Mouse (Mus musculus): ENCODE data around the gene Tcf20. TPM values are rescaled to one million over a fixed set of nuclear protein-coding genes. Genes with fewer than 3 reads are reported as not detected.

Gene Tcf20
- polyA plus RNA-seq, 1 experiment from 2014 or later = 25.1 TPM

DNA sequence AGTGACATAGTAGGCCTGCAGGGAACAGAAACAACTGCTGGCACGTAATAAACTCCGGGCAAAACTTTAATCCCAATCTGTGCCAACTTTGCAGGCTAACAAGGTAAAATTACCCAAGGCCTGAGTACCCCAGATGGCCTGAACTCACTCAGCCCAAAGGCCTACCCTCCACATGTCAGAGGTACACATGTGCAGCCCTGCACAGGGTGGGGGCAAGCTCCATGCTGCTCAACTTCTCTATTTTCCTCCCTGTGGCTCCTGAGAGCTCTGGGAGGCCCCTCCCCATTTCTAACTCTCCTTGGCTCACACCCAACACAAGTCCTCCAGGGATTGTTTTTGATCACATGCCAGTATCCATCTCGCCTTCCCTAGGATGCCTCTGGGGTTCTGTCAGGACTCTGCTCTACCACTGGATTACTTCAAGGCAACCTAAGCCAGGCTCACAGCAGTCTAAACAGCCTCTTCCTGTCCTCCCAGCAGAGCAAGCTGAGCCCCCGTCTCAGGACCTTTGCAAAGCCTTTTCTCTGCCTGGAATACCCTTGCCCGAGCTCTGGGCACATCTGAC lies 50.2 kb downstream of the Tcf20 start:
- H3K27me3 ChIP-seq = no peaks in the 10 kb centered on the region
- ATAC-seq = no peak
- CTCF ChIA-PET = no interaction called here
- in situ Hi-C loops (cut with MboI; ENCODE audit: low pct_unique_long_range_greater_than_20kb) = no loop called here
- POLR2A ChIA-PET = no interaction called here
- no peak for DNase-seq (ENCODE audit: low read depth, low spot score)
- TF ChIP-seq CTCF (IDR thresholded peaks at IDR 0.05) = no peak

DNA sequence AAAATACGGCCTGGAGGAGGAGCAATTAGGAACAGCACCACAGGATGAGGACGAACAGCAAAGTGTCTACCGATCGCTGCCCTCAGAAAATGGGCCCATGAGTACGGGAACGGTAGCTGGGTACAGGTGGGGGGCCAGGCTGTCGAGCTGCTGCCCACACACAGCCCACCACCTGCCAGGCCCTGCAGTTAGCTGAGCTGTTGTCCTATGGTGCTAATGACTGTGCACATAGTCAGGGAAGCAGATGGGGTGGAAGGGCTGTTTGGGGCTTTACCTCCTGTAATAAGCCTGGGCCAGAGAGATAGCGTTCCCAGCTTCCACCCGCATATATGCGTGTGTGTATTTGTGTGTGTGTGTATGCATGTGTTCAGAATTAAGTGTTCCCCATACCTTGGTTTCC lies 52.7 kb downstream of the Tcf20 start:
- in situ Hi-C loops (cut with MboI; ENCODE audit: low pct_unique_long_range_greater_than_20kb) = no loop called here
- H3K27me3 ChIP-seq = no peaks in the 10 kb centered on the region
- no peak for DNase-seq (ENCODE audit: low read depth, low spot score)
- ChIA-PET CTCF (no interaction called here), POLR2A (no interaction called here)
- ATAC-seq = no peak
- TF ChIP-seq CTCF (IDR thresholded peaks at IDR 0.05) = no peak

DNA sequence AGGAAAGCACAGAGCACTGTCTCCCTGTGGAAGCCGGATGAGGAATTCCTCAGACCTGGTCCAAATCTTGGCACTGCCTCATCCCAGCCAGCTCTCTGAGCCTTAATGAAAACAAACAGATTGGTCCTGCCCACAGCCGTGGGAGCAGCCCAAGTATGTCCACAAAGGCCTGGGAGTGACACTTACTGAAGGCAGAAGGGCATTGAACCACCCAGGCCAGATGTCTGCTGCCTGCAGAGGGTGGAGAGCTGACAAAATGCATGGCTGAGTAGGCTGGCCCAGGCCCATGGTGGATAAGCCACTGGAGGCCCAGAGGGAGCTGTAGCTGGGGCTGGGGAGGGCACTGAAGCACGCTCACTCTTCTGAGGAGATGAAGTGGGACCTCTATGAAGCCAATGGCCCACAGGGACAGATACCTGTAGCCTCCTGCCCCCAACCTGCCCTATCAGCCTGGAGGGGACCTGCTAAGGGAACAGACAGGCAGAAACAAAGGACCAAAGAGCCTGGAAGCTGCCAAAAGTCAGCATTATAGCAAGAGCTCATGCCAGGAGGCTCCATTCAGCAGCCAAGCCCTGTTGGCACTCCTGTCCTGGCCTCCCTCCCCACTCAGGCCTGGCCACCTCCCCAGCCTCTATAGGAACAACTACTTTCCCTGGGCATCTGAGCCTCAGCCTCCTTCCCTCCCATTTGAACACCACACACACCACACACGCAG lies 54.6 kb downstream of the Tcf20 start:
- CTCF ChIA-PET = interaction anchor here (1.3 to 1.7 kb wide), 2 partner anchors 44 to 105 kb away, joined by 4 to 5 read pairs; no protein-coding TSS in a partner anchor
- H3K27me3 ChIP-seq = peaks cover 14% of the 10 kb centered on the region
- in situ Hi-C loops (cut with MboI; ENCODE audit: low pct_unique_long_range_greater_than_20kb) = no loop called here
- DNase-seq (ENCODE audit: low read depth, low spot score) (peak; percentile 68), ATAC-seq (peak; percentile 79)
- no peak for TF ChIP-seq CTCF (IDR thresholded peaks at IDR 0.05)
- POLR2A ChIA-PET = no interaction called here

DNA sequence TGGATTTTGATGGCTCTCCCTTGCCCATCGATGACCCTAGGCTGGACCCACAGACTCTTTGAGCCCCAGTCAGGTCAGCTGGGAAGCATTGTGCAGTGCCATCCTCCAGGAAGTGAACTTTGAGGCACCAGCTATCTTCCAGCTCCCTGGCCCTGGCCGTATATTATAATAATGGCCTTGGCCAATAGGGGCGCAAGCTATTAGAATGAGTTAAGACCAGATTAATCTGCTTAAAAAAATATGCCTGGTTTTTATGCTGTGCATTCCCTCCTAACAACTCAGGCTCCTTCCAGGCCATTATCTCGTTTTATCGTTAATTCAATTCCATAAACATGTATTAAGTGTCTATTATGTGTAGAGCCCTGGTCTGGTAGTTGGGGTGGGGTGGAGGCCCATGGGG lies 56.2 kb downstream of the Tcf20 start:
- ChIA-PET POLR2A (interaction anchor here (0.6 to 0.7 kb wide), 5 partner anchors 10 to 401 kb away, joined by 3 to 4 read pairs (median 3); no protein-coding TSS in a partner anchor), CTCF (interaction anchor here (1.4 kb wide), 1 partner anchor 9 kb away, joined by 4 read pairs; no protein-coding TSS in a partner anchor)
- TF ChIP-seq CTCF (IDR thresholded peaks at IDR 0.05) = no peak
- no peak for DNase-seq (ENCODE audit: low read depth, low spot score)
- in situ Hi-C loops (cut with MboI; ENCODE audit: low pct_unique_long_range_greater_than_20kb) = no loop called here
- peaks cover 23% of the 10 kb centered on the region for H3K27me3 ChIP-seq
- no peak for ATAC-seq

DNA sequence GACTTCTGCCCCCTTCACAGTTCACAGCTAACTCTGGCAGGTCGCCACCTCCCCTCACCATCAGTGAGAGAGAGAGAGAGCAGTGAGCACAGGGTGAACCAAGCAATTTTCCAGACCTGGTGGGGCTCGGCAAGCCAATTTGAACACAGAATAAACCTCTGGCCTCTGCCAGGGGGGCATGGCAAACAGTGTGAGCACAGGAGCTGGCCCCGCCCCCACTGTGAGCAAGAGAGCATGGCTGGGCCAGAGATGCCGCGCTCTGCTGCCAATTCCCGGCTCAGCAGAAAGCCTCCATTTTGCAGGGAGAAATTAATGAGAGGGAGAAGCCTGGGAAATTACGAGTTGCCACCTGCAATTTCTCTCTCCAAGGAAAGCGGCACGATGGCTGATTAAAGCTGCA lies 58.1 kb downstream of the Tcf20 start:
- CTCF ChIA-PET = no interaction called here
- no peak for TF ChIP-seq CTCF (IDR thresholded peaks at IDR 0.05)
- peaks cover 23% of the 10 kb centered on the region for H3K27me3 ChIP-seq
- ATAC-seq (no peak), DNase-seq (ENCODE audit: low read depth, low spot score) (no peak)
- in situ Hi-C loops (cut with MboI; ENCODE audit: low pct_unique_long_range_greater_than_20kb) = no loop called here
- POLR2A ChIA-PET = interaction anchor here (0.5 to 0.7 kb wide), 2 partner anchors 106 to 128 kb away, joined by 3 read pairs; no protein-coding TSS in a partner anchor

DNA sequence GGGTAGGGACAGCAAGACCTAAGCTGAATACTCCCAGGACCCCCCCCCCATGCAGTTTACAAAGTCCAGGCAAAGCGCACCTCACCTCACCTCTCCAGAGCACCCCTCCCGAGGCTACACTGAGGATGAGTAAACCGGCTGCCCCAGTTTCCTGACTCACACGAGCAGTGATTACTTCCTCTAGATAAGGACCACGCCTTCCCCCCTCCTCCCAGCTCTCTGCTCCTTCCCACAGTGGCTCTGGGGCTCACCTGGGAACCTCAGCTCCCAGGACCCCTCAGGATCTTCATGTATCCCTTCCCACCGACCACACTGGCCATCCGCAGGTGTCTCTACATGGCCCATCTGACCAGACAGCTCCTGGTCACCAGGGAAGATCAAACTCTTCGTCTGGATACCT lies 58.8 kb downstream of the Tcf20 start:
- ChIA-PET CTCF (no interaction called here), POLR2A (interaction anchor here (0.5 kb wide), 1 partner anchor 107 kb away, joined by 3 read pairs; no protein-coding TSS in a partner anchor)
- DNase-seq (ENCODE audit: low read depth, low spot score) = no peak

DNA sequence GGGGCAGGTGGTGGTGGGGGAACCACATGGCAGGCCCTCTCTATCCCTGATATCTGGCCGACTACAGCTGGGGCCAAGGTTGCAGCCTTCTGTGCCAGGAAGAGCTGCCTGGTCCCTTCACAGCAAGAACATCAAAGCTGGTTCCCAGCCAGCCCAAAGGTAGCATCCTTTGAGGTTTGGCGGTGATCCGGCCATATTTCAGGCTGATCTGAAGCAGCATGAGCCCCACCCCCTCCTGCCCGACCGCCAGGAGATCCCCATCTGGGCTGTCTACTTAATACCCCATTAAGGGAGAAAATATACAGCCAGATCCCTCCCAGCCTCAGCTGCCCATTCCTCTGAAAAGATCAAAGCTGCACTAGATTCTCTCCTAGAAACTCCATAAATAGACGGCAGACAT lies 59.6 kb downstream of the Tcf20 start:
- TF ChIP-seq CTCF (IDR thresholded peaks at IDR 0.05) = no peak
- CTCF ChIA-PET = no interaction called here
- POLR2A ChIA-PET = interaction anchor here (0.6 kb wide), 1 partner anchor 187 kb away, joined by 3 read pairs; no protein-coding TSS in a partner anchor
- peaks cover 27% of the 10 kb centered on the region for H3K27me3 ChIP-seq
- ATAC-seq (no peak), DNase-seq (ENCODE audit: low read depth, low spot score) (no peak)
- in situ Hi-C loops (cut with MboI; ENCODE audit: low pct_unique_long_range_greater_than_20kb) = no loop called here

More for the DNA sequence above, 58.8 kb downstream of the Tcf20 start:
- no peak for TF ChIP-seq CTCF (IDR thresholded peaks at IDR 0.05)
- H3K27me3 ChIP-seq = peaks cover 23% of the 10 kb centered on the region
- ATAC-seq = no peak
- in situ Hi-C loops (cut with MboI; ENCODE audit: low pct_unique_long_range_greater_than_20kb) = no loop called here

DNA sequence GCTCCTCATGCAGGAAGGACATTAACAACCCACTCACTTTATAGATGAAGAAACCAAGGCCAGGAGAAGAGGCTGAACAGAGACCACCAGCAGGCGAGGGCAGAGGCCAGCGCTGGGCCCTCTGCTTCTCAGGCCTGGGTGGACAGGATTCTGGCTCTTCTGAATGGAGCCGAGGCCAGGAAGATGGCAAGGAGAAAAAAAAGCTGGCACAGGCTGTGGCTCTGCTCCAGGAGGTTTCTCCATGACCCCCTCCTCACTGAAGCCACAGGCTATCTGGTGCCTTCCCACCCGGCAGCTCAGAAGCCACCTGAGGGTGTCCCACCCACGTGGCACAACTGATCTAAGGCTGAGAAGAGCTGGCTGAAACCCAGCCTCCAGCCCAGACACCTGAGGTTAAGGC lies 60.6 kb downstream of the Tcf20 start:
- no peak for ATAC-seq
- in situ Hi-C loops (cut with MboI; ENCODE audit: low pct_unique_long_range_greater_than_20kb) = no loop called here
- no peak for TF ChIP-seq CTCF (IDR thresholded peaks at IDR 0.05)
- peaks cover 27% of the 10 kb centered on the region for H3K27me3 ChIP-seq
- ChIA-PET CTCF (no interaction called here), POLR2A (no interaction called here)
- DNase-seq (ENCODE audit: low read depth, low spot score) = no peak

DNA sequence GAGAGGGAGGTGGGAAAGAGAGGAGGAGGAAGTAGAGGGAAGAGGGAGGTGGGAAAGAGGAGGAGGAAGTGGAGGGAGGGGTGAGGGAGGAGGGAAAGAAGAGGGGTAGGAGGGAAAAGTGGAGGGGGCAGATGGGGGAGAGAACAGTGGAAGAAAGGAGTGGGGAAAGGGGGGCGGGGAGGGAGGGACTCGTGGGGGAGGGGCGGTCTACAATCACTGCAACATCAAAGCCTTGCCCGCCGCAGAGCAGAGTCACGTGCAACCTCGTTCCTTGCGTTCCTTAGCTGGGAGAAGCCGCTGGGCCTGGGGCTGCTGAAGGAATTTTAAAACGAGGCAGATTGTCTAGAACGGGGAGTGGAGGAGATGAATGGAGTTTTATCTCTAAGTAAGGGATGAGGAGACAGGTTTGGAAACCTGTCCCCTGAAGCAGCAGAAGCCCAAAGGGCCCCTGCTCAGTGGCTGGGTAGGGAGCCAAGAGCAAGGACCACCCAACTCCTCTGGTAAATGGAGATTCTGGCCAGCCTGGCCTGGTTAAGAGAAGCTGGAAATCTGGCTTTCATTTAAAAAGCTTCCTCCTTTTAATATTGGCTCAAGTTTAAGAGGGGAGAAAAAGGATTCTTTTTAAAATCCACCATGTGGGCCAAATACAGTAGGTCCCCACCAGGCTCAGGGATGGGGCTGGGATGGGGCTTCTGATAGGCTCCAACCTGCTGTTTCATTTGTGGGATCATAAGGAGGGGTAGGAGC lies 62.8 kb downstream of the Tcf20 start:
- POLR2A ChIA-PET = no interaction called here
- in situ Hi-C loops (cut with MboI; ENCODE audit: low pct_unique_long_range_greater_than_20kb) = loop anchor here (5.0 kb wide), 1 partner anchor 102 kb away; no protein-coding TSS in a partner anchor
- no peak for ATAC-seq
- DNase-seq (ENCODE audit: low read depth, low spot score) = no peak
- CTCF ChIA-PET = no interaction called here
- peaks cover 26% of the 10 kb centered on the region for H3K27me3 ChIP-seq
- no peak for TF ChIP-seq CTCF (IDR thresholded peaks at IDR 0.05)

DNA sequence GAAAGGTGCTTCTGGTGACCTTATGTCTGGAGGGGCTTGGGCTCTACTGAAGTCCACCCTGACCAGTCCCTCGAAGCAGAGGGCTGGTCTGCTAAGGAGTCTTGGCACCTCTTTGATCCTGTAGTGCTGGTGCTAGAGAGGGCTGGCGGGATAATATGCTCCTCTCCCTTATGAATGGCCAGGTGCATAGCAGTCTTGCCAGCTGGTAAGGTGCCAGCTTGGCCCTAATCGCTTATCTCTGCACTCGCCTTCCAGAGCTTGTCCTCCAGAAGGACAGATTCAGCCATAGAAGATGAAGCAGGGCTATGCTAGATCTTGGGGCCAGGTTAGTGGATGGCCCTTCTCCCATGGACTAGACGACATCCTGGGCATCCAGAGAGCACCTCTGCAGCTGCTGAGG lies 64.1 kb downstream of the Tcf20 start:
- peaks cover 19% of the 10 kb centered on the region for H3K27me3 ChIP-seq
- in situ Hi-C loops (cut with MboI; ENCODE audit: low pct_unique_long_range_greater_than_20kb) = loop anchor here (5.0 kb wide), 1 partner anchor 104 kb away; no protein-coding TSS in a partner anchor
- CTCF ChIA-PET = no interaction called here
- ATAC-seq = no peak
- DNase-seq (ENCODE audit: low read depth, low spot score) = no peak
- TF ChIP-seq CTCF (IDR thresholded peaks at IDR 0.05) = no peak
- POLR2A ChIA-PET = no interaction called here

DNA sequence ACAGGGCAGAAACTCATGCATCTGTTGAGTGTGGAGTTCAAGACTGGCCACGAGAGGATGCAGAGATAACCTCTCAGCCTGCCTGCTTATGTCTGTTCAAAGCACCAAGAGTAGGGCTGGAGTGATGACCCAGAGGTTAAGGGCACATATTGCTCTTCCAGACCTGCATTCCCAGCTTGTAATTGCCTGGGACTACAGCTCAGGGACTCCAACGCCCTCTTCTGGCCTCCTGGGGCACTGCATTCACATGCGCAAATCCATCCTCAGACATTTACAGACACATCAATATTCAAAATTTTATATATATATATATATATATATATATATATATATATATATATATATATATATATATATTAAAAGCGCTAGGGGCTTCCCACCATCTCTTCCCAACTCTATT lies 64.9 kb downstream of the Tcf20 start:
- H3K27me3 ChIP-seq = peaks cover 20% of the 10 kb centered on the region
- ChIA-PET CTCF (interaction anchor here (1.5 kb wide), 1 partner anchor 9 kb away, joined by 4 read pairs; no protein-coding TSS in a partner anchor), POLR2A (no interaction called here)
- ATAC-seq (no peak), DNase-seq (ENCODE audit: low read depth, low spot score) (no peak)
- no peak for TF ChIP-seq CTCF (IDR thresholded peaks at IDR 0.05)
- in situ Hi-C loops (cut with MboI; ENCODE audit: low pct_unique_long_range_greater_than_20kb) = loop anchor here (5.0 kb wide), 1 partner anchor 105 kb away; no protein-coding TSS in a partner anchor
